ENCODE assay signal across 13 mouse cellular contexts in genomic region chr3:96128128-96128527, GRCm38 (mm10). TPM values are rescaled to one million over a fixed set of nuclear protein-coding genes. Genes with fewer than 3 reads are reported as not detected.
DNase-seq lines count a peak whose midpoint lies in the region; ATAC-seq and TF ChIP-seq lines count a peak whose summit lies in the region.
"Had no signal": no experiment of that assay in that cellular context is flagged by ENCODE, and none has a peak within 500 bp of the region (broad histone marks: within the 10 kb centered on the region; RNA-seq: fewer than 3 reads in every experiment).

No protein-coding gene starts in this region.

- peak; percentile 38; the same call in 1 of the 2 replicates for ATAC-seq in lung, embryonic 16.5 days (ENCODE audit: low read depth)
- peak; percentile 44 for ATAC-seq in heart, postnatal 0 days (ENCODE audit: insufficient read depth, low read depth)

- peak overlapping the region; percentile 60 for H3K27ac ChIP-seq in gastrocnemius, adult 2 months
- H3K27ac ChIP-seq in lung, embryonic 16.5 days (ENCODE audit: low read length) = no peak overlapping the region
- no peak overlapping the region; the same call in 1 of the 2 replicates for H3K27ac ChIP-seq in heart, postnatal 0 days (ENCODE audit: low read depth)
- no peak overlapping the region for H3K27ac ChIP-seq in thymus, adult 2 months (ENCODE audit: control insufficient read depth, insufficient read depth, low read length)
- H3K27ac ChIP-seq: layer of hippocampus, adult 2 months had no signal

- H3K36me3 ChIP-seq in lung, embryonic 16.5 days (ENCODE audit: control insufficient read depth, insufficient read depth, low read length) = no peaks in the 10 kb centered on the region
- no peaks in the 10 kb centered on the region for H3K36me3 ChIP-seq in heart, postnatal 0 days (replicated peaks; ENCODE audit: control insufficient read depth, insufficient read depth, low read length)
- no peaks in the 10 kb centered on the region for H3K36me3 ChIP-seq in thymus, adult 2 months (ENCODE audit: control insufficient read depth, insufficient read depth, low read length)

- H3K27me3 ChIP-seq in lung, embryonic 16.5 days (ENCODE audit: control insufficient read depth, insufficient read depth, low read depth, low read length) = no peaks in the 10 kb centered on the region
- no peaks in the 10 kb centered on the region for H3K27me3 ChIP-seq in heart, postnatal 0 days (ENCODE audit: control insufficient read depth, insufficient read depth, low read length)
- H3K27me3 ChIP-seq in thymus, adult 2 months (ENCODE audit: control insufficient read depth, insufficient read depth, low read length) = no peaks in the 10 kb centered on the region

- intact Hi-C loops in gastrocnemius, adult 2 months (cut with DNase I) = no loop called here

- no peak for TF ChIP-seq CTCF in gastrocnemius, adult 2 months (IDR thresholded peaks at IDR 0.05)
- TF ChIP-seq CTCF in heart, postnatal 0 days (IDR thresholded peaks at IDR 0.05; ENCODE audit: low read depth) = no peak
- TF ChIP-seq CTCF in thymus, adult 2 months (IDR thresholded peaks at IDR 0.05; ENCODE audit: borderline replicate concordance, control insufficient read depth, extremely low read depth, insufficient read depth, low read length, poor library complexity) = no peak

- H3K9ac ChIP-seq in lung, embryonic 16.5 days (ENCODE audit: low read length) = no peak overlapping the region
- H3K9ac ChIP-seq in heart, postnatal 0 days (replicated peaks; ENCODE audit: low read depth, low read length) = no peak overlapping the region

- no peak overlapping the region for H3K4me3 ChIP-seq in gastrocnemius, adult 2 months
- H3K4me3 ChIP-seq in lung, embryonic 16.5 days (ENCODE audit: low read length) = no peak overlapping the region
- H3K4me3 ChIP-seq in heart, postnatal 0 days (ENCODE audit: low read depth, low read length) = no peak overlapping the region
- no peak overlapping the region for H3K4me3 ChIP-seq in thymus, adult 2 months (ENCODE audit: control insufficient read depth, insufficient read depth, low read length)
- H3K4me3 ChIP-seq: erythroblast, embryonic 14.5 days; layer of hippocampus, adult 2 months had no signal

- H3K4me2 ChIP-seq in lung, embryonic 16.5 days (ENCODE audit: low read depth, low read length) = no peak overlapping the region
- no peak overlapping the region for H3K4me2 ChIP-seq in heart, postnatal 0 days (ENCODE audit: low read depth, low read length)
- H3K4me2 ChIP-seq: liver, embryonic 11.5 days; midbrain, embryonic 11.5 days had no signal

- no peaks in the 10 kb centered on the region for H3K9me3 ChIP-seq in lung, embryonic 16.5 days (ENCODE audit: control insufficient read depth, low read length)
- H3K9me3 ChIP-seq in heart, postnatal 0 days (replicated peaks; ENCODE audit: control insufficient read depth, low read length) = no peaks in the 10 kb centered on the region

- no peak for DNase-seq in gastrocnemius, adult 2 months
- DNase-seq in gastrocnemius, postnatal 4 days (ENCODE audit: low spot score in 2 of 2) = no peak
- DNase-seq in lung, postnatal 25 days (ENCODE audit: low spot score) = no peak
- DNase-seq in heart, postnatal 0 days (ENCODE audit: low spot score) = peak; percentile 41
- peak; percentile 14 for DNase-seq in yolk sac, embryonic 10.5 days (ENCODE audit: low spot score)
- DNase-seq in cerebellum, adult 8-10 months = no peak
- DNase-seq in thymus, adult 2 months = no peak
- DNase-seq: cerebellum, adult 11 months had no signal

- peaks cover 6% of the 10 kb centered on the region for H3K4me1 ChIP-seq in lung, embryonic 16.5 days (replicated peaks; ENCODE audit: control insufficient read depth, insufficient read depth, low read length)
- H3K4me1 ChIP-seq in heart, postnatal 0 days (ENCODE audit: control insufficient read depth, insufficient read depth) = peaks cover 20% of the 10 kb centered on the region
- H3K4me1 ChIP-seq in thymus, adult 2 months (replicated peaks; ENCODE audit: control insufficient read depth, insufficient read depth, low read length) = no peaks in the 10 kb centered on the region

- no peak for TF ChIP-seq EP300 in heart, postnatal 0 days (IDR thresholded peaks at IDR 0.05; ENCODE audit: low read depth)

- TF ChIP-seq POLR2A in thymus, adult 2 months (IDR thresholded peaks at IDR 0.05; ENCODE audit: control insufficient read depth, extremely low read depth, insufficient read depth, low read length, poor library complexity) = no peak

RNA-seq across cellular contexts. Expression of gene Otud7b, which starts 23.8 kb away (rescaled TPM):
- total RNA-seq in gastrocnemius, adult 2 months (2021) = 10 to 100 TPM; 54.6 to 58.3 TPM
- 10 to 100 TPM; 61.0 to 65.7 TPM for total RNA-seq in gastrocnemius, postnatal 4 days (2021)
- 18.8 and 22.9 TPM in 2 replicates for polyA plus RNA-seq in lung, embryonic 16.5 days (2015; fragmentation: Nextera tagmentation; extraction: Ambion mirVana)
- 17.6 and 21.9 TPM in 2 replicates for total RNA-seq in heart, postnatal 0 days (2014; rRNA removed; ENCODE audit: low replicate concordance)
- polyA plus RNA-seq in heart, postnatal 0 days (2015; fragmentation: Nextera tagmentation; extraction: Ambion mirVana) = 16.8 and 21.7 TPM in 2 replicates
- polyA plus RNA-seq in thymus, adult 2 months (2012; rRNA removed) = 9.6 and 11.6 TPM in 2 replicates

RNA-seq across cellular contexts. Expression of gene Mtmr11, which starts 33.7 kb away (rescaled TPM):
- 1 to 10 TPM; 1.9 to 2.5 TPM for total RNA-seq in gastrocnemius, adult 2 months (2021)
- 1 to 10 TPM; 9.3 to 9.7 TPM for total RNA-seq in gastrocnemius, postnatal 4 days (2021)
- polyA plus RNA-seq in lung, embryonic 16.5 days (2015; fragmentation: Nextera tagmentation; extraction: Ambion mirVana) = 13.0 and 14.0 TPM in 2 replicates
- 4.4 and 18.9 TPM in 2 replicates for total RNA-seq in heart, postnatal 0 days (2014; rRNA removed; ENCODE audit: low replicate concordance)
- 6.8 and 6.9 TPM in 2 replicates for polyA plus RNA-seq in heart, postnatal 0 days (2015; fragmentation: Nextera tagmentation; extraction: Ambion mirVana)
- 4.0 and 5.8 TPM in 2 replicates for polyA plus RNA-seq in thymus, adult 2 months (2012; rRNA removed)
- polyA plus RNA-seq: erythroblast, embryonic 14.5 days had no signal

RNA-seq across cellular contexts. Expression of gene Sf3b4, which starts 44.0 kb away (rescaled TPM):
- total RNA-seq in gastrocnemius, adult 2 months (2021) = 10 to 100 TPM; 11.0 to 11.7 TPM
- total RNA-seq in gastrocnemius, postnatal 4 days (2021) = 10 to 100 TPM; 32.9 to 34.6 TPM
- 143 and 167 TPM in 2 replicates for polyA plus RNA-seq in lung, embryonic 16.5 days (2015; fragmentation: Nextera tagmentation; extraction: Ambion mirVana)
- total RNA-seq in heart, postnatal 0 days (2014; rRNA removed; ENCODE audit: low replicate concordance) = 34.5 and 41.7 TPM in 2 replicates
- polyA plus RNA-seq in heart, postnatal 0 days (2015; fragmentation: Nextera tagmentation; extraction: Ambion mirVana) = 48.3 and 48.6 TPM in 2 replicates
- 175 and 219 TPM in 2 replicates for polyA plus RNA-seq in thymus, adult 2 months (2012; rRNA removed)

RNA-seq across cellular contexts. Expression of gene Sv2a, which starts 52.8 kb away (rescaled TPM):
- under 1 TPM; 0.25 to 0.26 TPM for total RNA-seq in gastrocnemius, adult 2 months (2021)
- 1 to 10 TPM; 2.2 to 2.3 TPM for total RNA-seq in gastrocnemius, postnatal 4 days (2021)
- polyA plus RNA-seq in lung, embryonic 16.5 days (2015; fragmentation: Nextera tagmentation; extraction: Ambion mirVana) = 2.3 and 2.6 TPM in 2 replicates
- 9.8 and 15.4 TPM in 2 replicates for total RNA-seq in heart, postnatal 0 days (2014; rRNA removed; ENCODE audit: low replicate concordance)
- 10.8 and 11.2 TPM in 2 replicates for polyA plus RNA-seq in heart, postnatal 0 days (2015; fragmentation: Nextera tagmentation; extraction: Ambion mirVana)
- 3.7 and 4.4 TPM in 2 replicates for polyA plus RNA-seq in thymus, adult 2 months (2012; rRNA removed)
- polyA plus RNA-seq: erythroblast, embryonic 14.5 days had no signal

Comparison
In these comparisons a context has a peak if more than half of its experiments do, and no peak if none do; other contexts are left out.
1. DNase-seq: peak in heart, postnatal 0 days (single experiment) and yolk sac, embryonic 10.5 days (single experiment); none in gastrocnemius, adult 2 months (single experiment), gastrocnemius, postnatal 4 days (0 of 2), lung, postnatal 25 days (single experiment), cerebellum, adult 8-10 months (single experiment) and thymus, adult 2 months (single experiment).